Mouse (Mus musculus) liver, embryonic 14.5 days (tissue): ENCODE measurements at regions not wholly inside any gene's neighbourhood (a gene's known extent, or its start where the extent isn't known, plus 50 kb on each side); places are given as distances from the start of the nearest gene placed in this dataset.

Experiments
- CTCF ChIP-seq: IDR thresholded peaks from 2 replicates; pipeline ENCODE4 v1.5.1; 2016; ENCODE audit warnings: antibody characterized with exemption, low read depth, control low read depth
- EP300 ChIP-seq: IDR thresholded peaks from 2 replicates; pipeline ENCODE4 v1.6.1; 2016; ENCODE audit warnings: antibody characterized with exemption, low read depth

DNA sequence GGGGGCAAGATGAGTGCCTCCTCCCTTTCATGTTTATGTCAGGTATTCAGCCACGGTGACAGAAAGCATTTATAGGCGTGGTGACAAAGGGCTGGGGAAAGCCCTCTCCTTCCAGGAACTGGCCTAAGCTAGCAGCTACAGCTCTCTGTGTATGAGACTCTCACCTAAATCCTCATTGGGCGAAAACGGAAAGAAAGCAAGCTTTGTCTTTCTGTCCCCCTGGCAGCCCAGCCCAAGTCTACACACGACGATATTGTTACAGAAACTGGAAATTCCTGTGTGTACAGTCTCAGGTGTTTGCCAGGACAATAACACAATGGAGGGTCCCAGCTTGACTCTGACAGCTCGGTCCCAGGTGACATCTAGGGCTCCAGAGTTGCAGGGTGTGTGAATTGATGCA lies 60.0 kb downstream of the Dact2 start:
- TF ChIP-seq CTCF: no peak
- no peak for TF ChIP-seq EP300
